Mouse (Mus musculus) lung, postnatal 0 days (tissue): ENCODE measurements around the gene Hist1h2ag.

Experiments used
- CTCF ChIP-seq: IDR thresholded peaks from 2 replicates; pipeline ENCODE4 v1.5.1; 2016; ENCODE audit warnings: antibody characterized with exemption, mild to moderate bottlenecking
- EP300 ChIP-seq: IDR thresholded peaks from 2 replicates; pipeline ENCODE4 v1.6.1; 2016; ENCODE audit warnings: antibody characterized with exemption, mild to moderate bottlenecking, control low read depth

DNA sequence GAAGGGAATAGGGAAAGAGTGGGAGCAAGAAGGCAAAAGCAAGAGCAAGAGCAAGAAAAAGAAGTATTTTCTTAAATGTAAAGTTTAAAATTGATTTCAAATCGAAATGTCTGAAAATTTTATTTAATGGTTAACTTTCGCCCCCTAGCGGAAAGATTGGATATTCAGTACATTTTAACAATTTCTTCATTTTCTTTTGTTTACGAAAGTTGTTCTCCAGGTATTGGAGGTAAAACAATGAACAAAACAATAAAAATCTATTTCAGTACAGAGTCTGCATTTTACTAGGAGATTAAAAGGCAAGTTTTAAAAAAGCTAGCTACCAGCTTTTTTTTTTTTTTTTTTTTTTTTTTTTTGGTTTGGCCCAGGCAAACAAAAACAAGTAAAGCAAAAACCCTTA, 12.3 kb downstream of the Hist1h2ag start:
- TF ChIP-seq CTCF (peak; percentile 47; the same call in 1 of the 2 replicates), EP300 (no peak)
